Mouse (Mus musculus) liver, embryonic 12.5 days (tissue): Measurements from ENCODE around the gene Orai3. TPM values are rescaled to one million over a fixed set of nuclear protein-coding genes. Genes with fewer than 3 reads are reported as not detected.
A peak's percentile ranks its signal among the peaks of the same experiment; 100 is the strongest.

Experiments used
- ATAC-seq: fragments of 200-750 bp; cut with Nextera tagmentation; 2 replicates; pipeline ENCODE4 v1.8.0; 2017; ENCODE audit warnings: moderate number of reproducible peaks, mild to moderate bottlenecking, moderate library complexity
- H3K27ac ChIP-seq: fragments of 300-500 bp; sonication (generic); 2 replicates; pipeline ENCODE4 v1.5.1; 2016; ENCODE audit warnings: mild to moderate bottlenecking
- H3K27me3 ChIP-seq: fragments of 300-500 bp; sonication (generic); replicated peaks from 2 replicates; pipeline ENCODE4 v1.6.1; 2016; ENCODE audit warnings: mild to moderate bottlenecking, moderate library complexity
- H3K36me3 ChIP-seq: fragments of 300-500 bp; sonication (generic); 2 replicates; pipeline ENCODE4 v1.6.1; 2016; ENCODE audit warnings: mild to moderate bottlenecking, moderate library complexity
- H3K4me1 ChIP-seq: fragments of 300-500 bp; sonication (generic); 2 replicates; pipeline ENCODE4 v1.6.1; 2016
- H3K4me2 ChIP-seq: fragments of 300-500 bp; sonication (generic); 2 replicates; pipeline ENCODE4 v1.6.1; 2016; ENCODE audit warnings: mild to moderate bottlenecking, moderate library complexity
- H3K4me3 ChIP-seq: fragments of 300-500 bp; sonication (generic); 2 replicates; pipeline ENCODE4 v1.5.1; 2016; ENCODE audit warnings: mild to moderate bottlenecking, moderate library complexity
- H3K9ac ChIP-seq: fragments of 300-500 bp; sonication (generic); 2 replicates; pipeline ENCODE4 v1.6.1; 2016; ENCODE audit warnings: mild to moderate bottlenecking, moderate library complexity
- H3K9me3 ChIP-seq: fragments of 300-500 bp; sonication (generic); replicated peaks from 2 replicates; pipeline ENCODE4 v1.6.1; 2016; ENCODE audit warnings: mild to moderate bottlenecking, moderate library complexity
- WGBS: fragments of 180-500 bp; shearing (Covaris S2); methylation state at CpG from one replicate; pipeline ENCODE4 v1.1.7; 2016; ENCODE audit not compliant: insufficient replicate concordance; 5-methylcytosine and 5-hydroxymethylcytosine counted together
- polyA plus RNA-seq: library from polyadenylated mRNA; unstranded; fragments of >200 nt; fragmentation: Nextera tagmentation; extraction: Ambion mirVana; gene quantifications from 2 replicates; pipeline ENCODE4 v1.2.1, GENCODE M21; 2016

Gene Orai3
- polyA plus RNA-seq, 1 experiment from 2014 or later: 15.0 TPM

- Histone ChIP-seq H3K9me3 (no peaks in the 10 kb centered on the region), H3K36me3 (peaks cover 43% of the 10 kb centered on the region), H3K4me3 (peak overlapping the region; percentile 97), H3K4me1 (peaks cover 48% of the 10 kb centered on the region), H3K4me2 (peak overlapping the region; percentile 93), H3K27me3 (no peaks in the 10 kb centered on the region), H3K9ac (peak overlapping the region; percentile 93), H3K27ac (peak overlapping the region; percentile 95)
- peak; percentile 90 for ATAC-seq
- under 1% methylated on average over 61 of the region's 70 CpGs for WGBS
Observed at GRCm38 (mm10) chr7:127776878-127777473, 7.4 kb downstream of the Orai3 start.

GRCm38 (mm10) chr7:127777474-127778266 lies 8.1 kb downstream of the Orai3 start:
- Histone ChIP-seq H3K4me1 (peaks cover 43% of the 10 kb centered on the region), H3K4me3 (peak overlapping the region; percentile 97), H3K27me3 (no peaks in the 10 kb centered on the region), H3K9me3 (no peaks in the 10 kb centered on the region), H3K27ac (peak overlapping the region; percentile 95), H3K36me3 (peaks cover 50% of the 10 kb centered on the region), H3K4me2 (peak overlapping the region; percentile 93), H3K9ac (peak overlapping the region; percentile 93)
- ATAC-seq: peak; percentile 46
- 3% methylated on average over 56 of the region's 66 CpGs for WGBS

- no peaks in the 10 kb centered on the region for H3K9me3 ChIP-seq
- peaks cover 42% of the 10 kb centered on the region for H3K4me1 ChIP-seq
- H3K27me3 ChIP-seq: no peaks in the 10 kb centered on the region
- peak overlapping the region; percentile 95 for H3K27ac ChIP-seq
- 75% methylated on average over 4 of the region's 4 CpGs for WGBS
- H3K36me3 ChIP-seq: peaks cover 57% of the 10 kb centered on the region
- H3K4me3 ChIP-seq: peak overlapping the region; percentile 97
- H3K9ac ChIP-seq: peak overlapping the region; percentile 93
- peak overlapping the region; percentile 93 for H3K4me2 ChIP-seq
- ATAC-seq: no peak
Observed at GRCm38 (mm10) chr7:127778350-127778749, 8.7 kb downstream of the Orai3 start.

- no peaks in the 10 kb centered on the region for H3K4me1 ChIP-seq
- WGBS: 88% methylated on average over 7 of the region's 7 CpGs
- H3K4me3 ChIP-seq: no peak within 1 kb of the TSS
- no peak within 1 kb of the TSS for H3K27ac ChIP-seq
- no peaks in the 10 kb centered on the region for H3K27me3 ChIP-seq
- no peak within 1 kb of the TSS for H3K4me2 ChIP-seq
- no peaks in the 10 kb centered on the region for H3K9me3 ChIP-seq
- peaks cover 99% of the 10 kb centered on the region for H3K36me3 ChIP-seq
- H3K9ac ChIP-seq: no peak within 1 kb of the TSS
- ATAC-seq: no peak
Observed at GRCm38 (mm10) chr7:127785308-127785707, 15.7 kb downstream of the Orai3 start, which contains the start of gene Gm49388. Gene Gm49388 (plus strand): TSS chr7:127785608.

- Histone ChIP-seq H3K4me1 (peaks cover 26% of the 10 kb centered on the region), H3K4me2 (no peak overlapping the region), H3K27ac (no peak overlapping the region), H3K9me3 (no peaks in the 10 kb centered on the region), H3K4me3 (no peak overlapping the region), H3K36me3 (peaks cover 93% of the 10 kb centered on the region), H3K27me3 (no peaks in the 10 kb centered on the region), H3K9ac (no peak overlapping the region)
- WGBS: 91% methylated on average over 23 of the region's 23 CpGs
- ATAC-seq: no peak
Observed at GRCm38 (mm10) chr7:127797076-127797845, 27.6 kb downstream of the Orai3 start.

GRCm38 (mm10) chr7:127798591-127798990 lies 29.0 kb downstream of the Orai3 start:
- Histone ChIP-seq H3K27ac (no peak overlapping the region), H3K4me2 (no peak overlapping the region), H3K27me3 (no peaks in the 10 kb centered on the region), H3K4me3 (no peak overlapping the region), H3K9ac (no peak overlapping the region), H3K36me3 (peaks cover 91% of the 10 kb centered on the region), H3K9me3 (no peaks in the 10 kb centered on the region), H3K4me1 (peaks cover 36% of the 10 kb centered on the region)
- 81% methylated on average over 4 of the region's 4 CpGs for WGBS
- no peak for ATAC-seq

- Histone ChIP-seq H3K27me3 (no peaks in the 10 kb centered on the region), H3K36me3 (peaks cover 85% of the 10 kb centered on the region), H3K9ac (no peak overlapping the region), H3K4me1 (peaks cover 41% of the 10 kb centered on the region), H3K4me2 (no peak overlapping the region), H3K4me3 (no peak overlapping the region), H3K9me3 (no peaks in the 10 kb centered on the region), H3K27ac (no peak overlapping the region; the same call in 1 of the 2 replicates)
- ATAC-seq: no peak
- WGBS: 83% methylated on average over 13 of the region's 13 CpGs
Observed at GRCm38 (mm10) chr7:127799211-127799610, 29.6 kb downstream of the Orai3 start.

- Histone ChIP-seq H3K27me3 (no peaks in the 10 kb centered on the region), H3K4me3 (no peak overlapping the region), H3K4me1 (peaks cover 46% of the 10 kb centered on the region), H3K9me3 (no peaks in the 10 kb centered on the region), H3K4me2 (no peak overlapping the region), H3K27ac (peak overlapping the region; percentile 17; the same call in 1 of the 2 replicates), H3K36me3 (peaks cover 80% of the 10 kb centered on the region), H3K9ac (no peak overlapping the region)
- ATAC-seq: no peak
- 75% methylated on average over 1 of the region's 1 CpGs for WGBS
Observed at GRCm38 (mm10) chr7:127799738-127800137, 30.1 kb downstream of the Orai3 start.

GRCm38 (mm10) chr7:127800435-127801009 lies 30.9 kb downstream of the Orai3 start, which contains the start of gene Hsd3b7:
Gene Hsd3b7 (plus strand): TSS chr7:127800604.
- peak within 1 kb of the TSS; percentile 16 for H3K4me3 ChIP-seq
- peak within 1 kb of the TSS; percentile 42 for H3K27ac ChIP-seq
- H3K4me1 ChIP-seq: peaks cover 54% of the 10 kb centered on the region
- H3K27me3 ChIP-seq: no peaks in the 10 kb centered on the region
- peak within 1 kb of the TSS; percentile 37; the same call in 1 of the 2 replicates for H3K9ac ChIP-seq
- H3K9me3 ChIP-seq: no peaks in the 10 kb centered on the region
- peak within 1 kb of the TSS; percentile 45 for H3K4me2 ChIP-seq
- 24% methylated on average over 6 of the region's 6 CpGs for WGBS
- H3K36me3 ChIP-seq: peaks cover 72% of the 10 kb centered on the region
- peak; percentile 61 for ATAC-seq

- Histone ChIP-seq H3K4me3 (peak overlapping the region; percentile 16), H3K9me3 (no peaks in the 10 kb centered on the region), H3K27me3 (no peaks in the 10 kb centered on the region), H3K9ac (no peak overlapping the region), H3K4me1 (peaks cover 60% of the 10 kb centered on the region), H3K27ac (peak overlapping the region; percentile 42), H3K36me3 (peaks cover 66% of the 10 kb centered on the region), H3K4me2 (peak overlapping the region; percentile 45)
- no peak for ATAC-seq
- WGBS: 78% methylated on average over 8 of the region's 8 CpGs
Observed at GRCm38 (mm10) chr7:127801010-127801621, 31.5 kb downstream of the Orai3 start.

GRCm38 (mm10) chr7:127802313-127802712 lies 32.7 kb downstream of the Orai3 start:
- Histone ChIP-seq H3K9ac (no peak overlapping the region), H3K27ac (no peak overlapping the region), H3K27me3 (no peaks in the 10 kb centered on the region), H3K36me3 (peaks cover 54% of the 10 kb centered on the region), H3K4me1 (peaks cover 72% of the 10 kb centered on the region), H3K4me3 (no peak overlapping the region), H3K9me3 (no peaks in the 10 kb centered on the region), H3K4me2 (no peak overlapping the region)
- ATAC-seq: no peak
- WGBS: 86% methylated on average over 17 of the region's 17 CpGs
